Mouse (Mus musculus): ENCODE data around the gene Kif13a.

DNA sequence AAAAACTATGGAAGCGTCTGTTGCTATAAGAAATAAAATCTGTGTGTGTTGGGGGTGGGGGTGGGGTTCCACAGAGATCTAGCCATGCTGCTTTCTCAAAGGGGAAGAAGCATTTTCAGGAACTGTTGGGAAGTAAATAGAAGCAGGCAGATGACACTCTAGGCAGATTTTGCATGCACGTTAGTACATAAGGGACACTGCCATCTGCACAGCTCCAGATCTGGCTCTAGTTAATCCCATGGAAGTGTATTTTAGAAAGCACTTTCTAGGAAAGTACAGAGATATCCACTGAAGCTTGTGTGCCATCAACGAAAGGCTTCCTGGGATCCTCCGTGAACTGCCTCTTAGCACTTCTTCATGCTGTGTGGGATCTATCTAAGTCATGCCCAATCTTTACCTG is 22.6 kb downstream of the Kif13a start:
- TF ChIP-seq POLR2A (IDR thresholded peaks at IDR 0.05; ENCODE audit: control insufficient read depth, low read depth, low read length) (no peak), CTCF (IDR thresholded peaks at IDR 0.05; ENCODE audit: control insufficient read depth, insufficient read depth, insufficient replicate concordance, low read depth, low read length) (no peak)

Measured in testis, adult 2 months (tissue).